Mouse (Mus musculus) embryo, embryonic 11 days (tissue): ENCODE measurements at regions not wholly inside any gene's neighbourhood (a gene's known extent, or its start where the extent isn't known, plus 50 kb on each side); places are given as distances from the start of the nearest gene placed in this dataset.

ENCODE experiments used
- DNase-seq: peaks from one replicate; pipeline ENCODE4 v3.0.0-alpha.2; 2015

- DNase-seq: peak; percentile 41
These were observed 1541.6 kb upstream of the Gulo start for GRCm38 (mm10) chr14:67550462-67551185.

GRCm38 (mm10) chr14:67548750-67549149 lies 1539.7 kb upstream of the Gulo start:
- DNase-seq: no peak

GRCm38 (mm10) chr14:67545036-67545435 lies 1536.0 kb upstream of the Gulo start:
- peak; percentile 26 for DNase-seq

- DNase-seq: peak; percentile 31
These were observed 1532.3 kb upstream of the Gulo start for GRCm38 (mm10) chr14:67541271-67541711.

- no peak for DNase-seq
These were observed 1529.7 kb upstream of the Gulo start for GRCm38 (mm10) chr14:67538696-67539095.

GRCm38 (mm10) chr14:67536787-67537659 lies 1528.0 kb upstream of the Gulo start:
- DNase-seq: peak; percentile 46

GRCm38 (mm10) chr14:67506729-67507395 lies 1497.9 kb upstream of the Gulo start:
- DNase-seq: peak; percentile 25

GRCm38 (mm10) chr14:67492086-67492485 lies 1483.1 kb upstream of the Gulo start:
- DNase-seq: no peak

GRCm38 (mm10) chr14:67486676-67487075 lies 1477.7 kb upstream of the Gulo start:
- peak; percentile 25 for DNase-seq

GRCm38 (mm10) chr14:67485449-67485800 lies 1476.4 kb upstream of the Gulo start:
- DNase-seq: no peak

- DNase-seq: peak; percentile 45
These were observed 1475.8 kb upstream of the Gulo start for GRCm38 (mm10) chr14:67484533-67485448.
